Mouse (Mus musculus) c-Kit-positive CD71-negative TER-119-negative erythroid progenitor cells, embryonic 14.5 days (primary cell): ENCODE measurements around the gene Ptprt.

Experiments
- DNase-seq: peaks from one replicate; pipeline ENCODE4 v3.0.0-alpha.2; 2013; ENCODE audit warnings: low read depth

Ptprt gene

GRCm38 (mm10) chr2:161668302-161668986, 992.5 kb downstream of the Ptprt start:
- no peak for DNase-seq

GRCm38 (mm10) chr2:161661912-161662311, 999.0 kb downstream of the Ptprt start:
- DNase-seq = no peak

- no peak for DNase-seq
These were observed 1000.1 kb downstream of the Ptprt start for GRCm38 (mm10) chr2:161660827-161661226.

- no peak for DNase-seq
These were observed 1003.9 kb downstream of the Ptprt start for GRCm38 (mm10) chr2:161657046-161657445.

GRCm38 (mm10) chr2:161656632-161657031, 1004.3 kb downstream of the Ptprt start:
- no peak for DNase-seq

GRCm38 (mm10) chr2:161640805-161641204, 1020.1 kb downstream of the Ptprt start:
- no peak for DNase-seq

- no peak for DNase-seq
These were observed 1026.9 kb downstream of the Ptprt start for GRCm38 (mm10) chr2:161634084-161634483.

- DNase-seq = no peak
These were observed 1035.1 kb downstream of the Ptprt start for GRCm38 (mm10) chr2:161625896-161626295.

- no peak for DNase-seq
These were observed 1052.5 kb downstream of the Ptprt start for GRCm38 (mm10) chr2:161608401-161608800.

- no peak for DNase-seq
These were observed 1053.6 kb downstream of the Ptprt start for GRCm38 (mm10) chr2:161607372-161607771.

GRCm38 (mm10) chr2:161600206-161600808, 1060.6 kb downstream of the Ptprt start:
- DNase-seq = no peak

- no peak for DNase-seq
These were observed 1067.4 kb downstream of the Ptprt start for GRCm38 (mm10) chr2:161593391-161594152.

GRCm38 (mm10) chr2:161574401-161574800, 1086.5 kb downstream of the Ptprt start:
- DNase-seq = no peak

- DNase-seq = no peak
These were observed 1088.7 kb downstream of the Ptprt start for GRCm38 (mm10) chr2:161572201-161572600.

GRCm38 (mm10) chr2:161570236-161570995, 1090.5 kb downstream of the Ptprt start:
- DNase-seq = no peak

GRCm38 (mm10) chr2:161561502-161561901, 1099.4 kb downstream of the Ptprt start:
- DNase-seq = no peak

GRCm38 (mm10) chr2:161557874-161558273, 1103.1 kb downstream of the Ptprt start:
- no peak for DNase-seq

- DNase-seq = no peak
These were observed 1107.3 kb downstream of the Ptprt start for GRCm38 (mm10) chr2:161553651-161554050.

- DNase-seq = no peak
These were observed 1108.9 kb downstream of the Ptprt start for GRCm38 (mm10) chr2:161552011-161552410.

- DNase-seq = no peak
These were observed 1111.4 kb downstream of the Ptprt start for GRCm38 (mm10) chr2:161549577-161549976.

- no peak for DNase-seq
These were observed 1113.6 kb downstream of the Ptprt start for GRCm38 (mm10) chr2:161547318-161547717.

GRCm38 (mm10) chr2:161545406-161545805, 1115.5 kb downstream of the Ptprt start:
- no peak for DNase-seq
